Mouse (Mus musculus) liver, embryonic 14.5 days (tissue): ENCODE measurements around the gene Hspbap1.

ENCODE experiments used
- CTCF ChIP-seq: IDR thresholded peaks from 2 replicates; pipeline ENCODE4 v1.5.1; 2016; ENCODE audit warnings: antibody characterized with exemption, low read depth, control low read depth
- EP300 ChIP-seq: IDR thresholded peaks from 2 replicates; pipeline ENCODE4 v1.6.1; 2016; ENCODE audit warnings: antibody characterized with exemption, low read depth

DNA sequence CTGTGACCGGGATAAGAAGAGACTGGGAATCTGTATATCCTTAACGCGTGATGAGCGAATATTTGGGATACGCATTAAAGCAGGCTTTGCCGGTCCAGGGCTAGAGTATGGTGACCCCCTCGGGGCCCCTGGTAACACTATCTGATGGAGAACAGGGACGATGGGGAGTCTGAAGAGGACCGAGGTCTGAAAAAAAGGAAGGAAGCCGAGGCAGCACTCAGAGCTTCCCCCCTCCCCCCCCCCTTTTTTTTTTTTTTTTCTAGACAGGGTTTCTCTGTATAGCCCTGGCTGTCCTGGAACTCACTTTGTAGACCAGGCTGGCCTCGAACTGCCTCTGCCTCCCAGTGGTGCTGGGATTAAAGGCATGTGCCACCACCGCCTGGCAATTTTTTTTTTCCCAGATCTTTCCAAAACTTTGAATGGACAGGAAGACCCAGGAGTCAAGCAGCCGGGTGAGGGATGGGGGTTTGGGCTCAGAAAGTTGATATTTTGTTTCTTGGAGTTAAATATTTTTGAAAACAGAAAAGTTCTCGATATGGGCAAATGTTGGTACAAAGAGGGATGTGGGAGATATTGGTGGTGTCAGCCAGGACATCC is 102.3 kb downstream of the Hspbap1 start:
- TF ChIP-seq CTCF (no peak), EP300 (no peak)
